Mouse (Mus musculus): ENCODE data around the gene Gm8994. TPM values are rescaled to one million over a fixed set of nuclear protein-coding genes. Genes with fewer than 3 reads are reported as not detected.
"Not testable (repeated sequence)": the region's sequence is repeated elsewhere in the genome, so short reads cannot be mapped to it uniquely, and the experiment has no call there.

Gm8994 gene
- not detected in 2 replicates for polyA plus RNA-seq (2015; fragmentation: Nextera tagmentation; extraction: Ambion mirVana)

DNA sequence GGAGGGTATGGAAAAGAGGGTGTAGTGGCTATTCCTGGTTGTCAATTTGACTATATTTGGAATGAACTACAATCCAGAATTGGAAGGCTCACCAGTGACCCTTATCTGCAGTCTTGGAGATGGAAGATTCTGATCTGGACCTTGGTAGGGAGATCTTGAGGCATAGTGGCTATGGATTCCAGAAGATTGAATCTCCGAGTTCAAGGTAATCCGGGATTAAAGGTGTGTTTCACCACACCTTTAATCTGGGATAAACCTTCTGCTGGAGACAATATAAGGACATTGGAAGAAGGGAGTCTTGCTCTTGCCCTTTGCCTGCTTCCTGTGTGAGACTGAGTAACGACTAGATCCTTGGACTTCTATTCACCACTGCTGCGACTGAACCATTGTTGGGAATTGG, at the start of gene Gm8994:
Gene Gm8994 (plus strand): TSS at position 301 of the 400 bp plus-strand sequence.
- not testable (repeated sequence) for H3K36me3 ChIP-seq (ENCODE audit: insufficient read depth, low read length); DNase-seq (ENCODE audit: low spot score); H3K4me1 ChIP-seq (ENCODE audit: insufficient read depth, low read depth, low read length); ATAC-seq; H3K27me3 ChIP-seq (replicated peaks; ENCODE audit: insufficient read depth, low read length); H3K4me2 ChIP-seq (replicated peaks; ENCODE audit: low read depth, low read length); H3K9ac ChIP-seq (replicated peaks; ENCODE audit: low read depth); H3K9me3 ChIP-seq (ENCODE audit: low read length); H3K27ac ChIP-seq (ENCODE audit: low read length); H3K4me3 ChIP-seq (ENCODE audit: low read depth, low read length)
- 91% methylated on average over 4 of the region's 4 CpGs for WGBS

DNA sequence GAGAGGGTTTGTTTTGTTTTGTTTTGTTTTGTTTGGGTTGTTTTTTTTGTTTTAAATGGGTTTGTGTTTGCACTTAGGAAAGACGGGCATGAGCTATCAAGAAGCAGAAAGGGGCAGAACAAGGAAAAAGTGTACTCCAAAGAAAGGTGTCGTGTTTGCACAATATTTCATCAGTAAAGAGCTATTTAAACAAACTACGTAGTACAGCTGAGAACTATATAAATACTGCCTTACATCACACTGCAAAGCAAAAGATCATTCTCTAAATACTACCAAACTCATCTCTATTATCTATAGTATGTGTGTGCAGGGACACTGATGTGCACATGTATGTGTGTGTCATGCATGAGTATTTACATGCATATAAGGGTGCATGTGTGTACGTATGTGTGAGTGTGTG, 49.7 kb upstream of the Gm8994 start:
- Histone ChIP-seq H3K27ac (ENCODE audit: low read length) (no peak overlapping the region), H3K9me3 (ENCODE audit: low read length) (no peaks in the 10 kb centered on the region), H3K9ac (replicated peaks; ENCODE audit: low read depth) (no peak overlapping the region), H3K36me3 (ENCODE audit: insufficient read depth, low read length) (no peaks in the 10 kb centered on the region), H3K27me3 (replicated peaks; ENCODE audit: insufficient read depth, low read length) (no peaks in the 10 kb centered on the region), H3K4me2 (replicated peaks; ENCODE audit: low read depth, low read length) (no peak overlapping the region; the same call in 1 of the 2 replicates), H3K4me3 (ENCODE audit: low read depth, low read length) (no peak overlapping the region), H3K4me1 (ENCODE audit: insufficient read depth, low read depth, low read length) (no peaks in the 10 kb centered on the region)
- TF ChIP-seq EP300 (IDR thresholded peaks at IDR 0.05) (peak; percentile 54; the same call in 1 of the 2 replicates), CTCF (IDR thresholded peaks at IDR 0.05) (no peak)
- ATAC-seq = peak; percentile 55
- peak; percentile 73 for DNase-seq (ENCODE audit: low spot score)
- 28% methylated on average over 4 of the region's 4 CpGs for WGBS

DNA sequence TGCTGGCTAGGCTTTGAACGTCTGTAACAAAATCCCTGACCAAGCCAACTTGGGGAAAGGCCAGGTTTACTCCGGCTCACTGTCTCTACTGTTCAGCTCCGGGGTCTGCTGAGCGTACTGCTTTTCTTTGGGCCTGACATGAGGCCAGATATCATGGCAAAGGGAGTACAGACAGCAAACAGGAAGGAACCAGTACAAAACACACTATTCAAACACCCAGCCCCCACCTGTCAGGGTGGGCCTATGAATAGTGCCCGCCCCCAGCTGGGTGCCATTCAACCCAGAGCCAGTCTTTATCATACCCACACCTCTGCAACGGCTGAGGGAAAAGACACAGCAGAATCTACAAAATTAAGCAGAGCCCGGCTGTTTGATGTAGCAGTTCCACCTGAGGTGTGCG, 42.8 kb upstream of the Gm8994 start:
- DNase-seq (ENCODE audit: low spot score) (no peak), ATAC-seq (no peak)
- H3K4me1 ChIP-seq (ENCODE audit: insufficient read depth, low read depth, low read length) = no peaks in the 10 kb centered on the region
- H3K4me2 ChIP-seq (replicated peaks; ENCODE audit: low read depth, low read length) = no peak overlapping the region
- no peaks in the 10 kb centered on the region for H3K36me3 ChIP-seq (ENCODE audit: insufficient read depth, low read length)
- H3K9ac ChIP-seq (replicated peaks; ENCODE audit: low read depth) = no peak overlapping the region
- H3K27me3 ChIP-seq (replicated peaks; ENCODE audit: insufficient read depth, low read length) = no peaks in the 10 kb centered on the region
- no peak overlapping the region for H3K27ac ChIP-seq (ENCODE audit: low read length)
- H3K9me3 ChIP-seq (ENCODE audit: low read length) = no peaks in the 10 kb centered on the region
- 83% methylated on average over 8 of the region's 8 CpGs for WGBS
- TF ChIP-seq CTCF (IDR thresholded peaks at IDR 0.05) (no peak), EP300 (IDR thresholded peaks at IDR 0.05) (no peak)
- no peak overlapping the region for H3K4me3 ChIP-seq (ENCODE audit: low read depth, low read length)

DNA sequence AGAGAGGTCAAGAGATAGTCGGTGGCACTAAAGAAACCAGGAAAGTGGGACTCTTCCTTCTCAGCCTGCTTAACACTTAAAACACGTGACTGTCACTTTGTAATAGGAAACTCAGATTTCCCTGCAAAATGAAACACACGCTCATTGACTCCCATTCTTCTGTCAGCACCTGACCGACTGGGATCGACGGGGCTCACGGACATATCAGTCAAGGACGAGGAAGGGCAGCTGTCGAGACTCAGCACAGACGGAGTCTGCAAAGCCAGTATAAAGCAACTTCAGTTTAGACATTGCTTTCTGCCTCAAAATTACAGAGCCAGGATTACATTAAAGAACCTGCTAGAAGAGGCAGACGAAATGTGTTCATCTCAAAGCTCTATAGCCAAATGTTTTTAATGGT, 41.2 kb upstream of the Gm8994 start:
- Histone ChIP-seq H3K27ac (ENCODE audit: low read length) (no peak overlapping the region), H3K9me3 (ENCODE audit: low read length) (no peaks in the 10 kb centered on the region), H3K27me3 (replicated peaks; ENCODE audit: insufficient read depth, low read length) (no peaks in the 10 kb centered on the region), H3K36me3 (ENCODE audit: insufficient read depth, low read length) (no peaks in the 10 kb centered on the region), H3K4me1 (ENCODE audit: insufficient read depth, low read depth, low read length) (no peaks in the 10 kb centered on the region), H3K9ac (replicated peaks; ENCODE audit: low read depth) (no peak overlapping the region), H3K4me2 (replicated peaks; ENCODE audit: low read depth, low read length) (no peak overlapping the region), H3K4me3 (ENCODE audit: low read depth, low read length) (no peak overlapping the region)
- DNase-seq (ENCODE audit: low spot score) (no peak), ATAC-seq (no peak)
- 58% methylated on average over 11 of the region's 11 CpGs for WGBS
- TF ChIP-seq CTCF (IDR thresholded peaks at IDR 0.05) (no peak), EP300 (IDR thresholded peaks at IDR 0.05) (no peak)

DNA sequence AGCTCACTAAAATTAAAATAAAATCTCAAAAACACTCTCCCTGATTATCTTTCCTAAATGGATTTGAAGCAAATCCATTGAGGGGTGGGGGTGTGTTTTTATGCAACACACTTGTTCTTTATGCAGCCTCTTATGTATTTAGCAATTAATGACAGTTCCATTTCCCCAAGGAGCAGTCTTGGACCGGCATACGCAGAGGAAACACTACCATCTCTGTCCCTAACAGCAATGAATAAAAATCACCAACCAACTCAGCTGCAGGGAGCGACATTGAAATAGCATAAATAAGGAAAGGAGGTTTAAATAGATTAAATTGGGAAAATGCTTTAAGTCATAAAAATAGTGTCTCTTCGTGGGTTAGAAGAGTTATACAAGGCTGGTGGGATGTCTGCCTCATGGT, 40.8 kb upstream of the Gm8994 start:
- no peaks in the 10 kb centered on the region for H3K9me3 ChIP-seq (ENCODE audit: low read length)
- no peak overlapping the region for H3K4me2 ChIP-seq (replicated peaks; ENCODE audit: low read depth, low read length)
- WGBS = 74% methylated on average over 4 of the region's 4 CpGs
- no peak overlapping the region for H3K9ac ChIP-seq (replicated peaks; ENCODE audit: low read depth)
- no peak for DNase-seq (ENCODE audit: low spot score)
- no peak overlapping the region for H3K4me3 ChIP-seq (ENCODE audit: low read depth, low read length)
- no peak for ATAC-seq
- no peaks in the 10 kb centered on the region for H3K36me3 ChIP-seq (ENCODE audit: insufficient read depth, low read length)
- TF ChIP-seq EP300 (IDR thresholded peaks at IDR 0.05) (no peak), CTCF (IDR thresholded peaks at IDR 0.05) (no peak)
- H3K27ac ChIP-seq (ENCODE audit: low read length) = no peak overlapping the region
- H3K4me1 ChIP-seq (ENCODE audit: insufficient read depth, low read depth, low read length) = no peaks in the 10 kb centered on the region
- H3K27me3 ChIP-seq (replicated peaks; ENCODE audit: insufficient read depth, low read length) = no peaks in the 10 kb centered on the region

DNA sequence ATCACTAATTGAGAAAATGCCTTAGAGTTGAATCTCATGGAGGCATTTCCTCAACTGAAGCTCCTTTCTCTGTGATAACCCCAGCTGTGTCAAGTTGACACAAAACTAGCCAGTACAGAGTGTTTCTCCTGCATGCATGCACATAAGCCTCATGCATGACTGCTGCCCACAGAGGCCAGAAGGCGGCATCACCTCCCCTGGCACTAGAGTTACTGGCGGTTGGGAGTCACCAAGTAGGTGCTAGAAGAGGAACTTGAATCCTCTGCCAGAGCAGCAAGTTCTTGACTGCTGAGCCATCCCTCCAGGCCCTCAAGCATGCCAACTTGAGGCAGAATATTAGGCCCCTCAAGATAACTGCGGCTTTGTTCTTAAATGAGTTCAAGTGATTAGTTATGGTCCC, 35.9 kb upstream of the Gm8994 start:
- peak; percentile 32; the same call in 1 of the 2 replicates for ATAC-seq
- DNase-seq (ENCODE audit: low spot score) = no peak
- H3K4me2 ChIP-seq (replicated peaks; ENCODE audit: low read depth, low read length) = no peak overlapping the region
- H3K27ac ChIP-seq (ENCODE audit: low read length) = no peak overlapping the region
- 70% methylated on average over 3 of the region's 3 CpGs for WGBS
- no peak overlapping the region for H3K4me3 ChIP-seq (ENCODE audit: low read depth, low read length)
- H3K9ac ChIP-seq (replicated peaks; ENCODE audit: low read depth) = no peak overlapping the region
- H3K27me3 ChIP-seq (replicated peaks; ENCODE audit: insufficient read depth, low read length) = no peaks in the 10 kb centered on the region
- no peaks in the 10 kb centered on the region for H3K9me3 ChIP-seq (ENCODE audit: low read length)
- H3K36me3 ChIP-seq (ENCODE audit: insufficient read depth, low read length) = no peaks in the 10 kb centered on the region
- no peaks in the 10 kb centered on the region for H3K4me1 ChIP-seq (ENCODE audit: insufficient read depth, low read depth, low read length)
- TF ChIP-seq EP300 (IDR thresholded peaks at IDR 0.05) = no peak
- TF ChIP-seq CTCF (IDR thresholded peaks at IDR 0.05) = no peak

Data from lung, postnatal 0 days (tissue).